Mouse (Mus musculus): ENCODE measurements around the gene Bcl11a.
A peak's percentile ranks its signal among the peaks of the same experiment; 100 is the strongest.

The Bcl11a gene

DNA sequence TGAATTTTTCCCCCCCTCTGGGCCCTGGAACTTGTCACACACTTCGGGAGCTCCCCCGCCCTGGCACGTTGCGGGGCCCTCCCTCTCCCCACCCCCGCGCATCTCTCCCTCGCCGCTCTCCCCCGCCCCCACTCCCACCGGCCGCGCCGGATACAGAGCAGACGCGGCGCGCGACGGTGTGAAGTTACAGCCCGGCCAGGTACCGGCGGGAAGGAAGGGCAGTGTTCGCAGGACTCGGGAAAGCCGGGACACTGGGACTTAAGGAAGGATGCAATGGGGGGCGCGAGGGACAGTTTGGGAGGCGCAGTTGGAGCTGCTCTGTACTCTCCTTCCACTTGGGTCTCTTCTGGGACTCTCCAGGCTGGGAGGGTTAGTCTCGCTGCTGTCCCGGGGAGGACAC is 2.7 kb downstream of the Bcl11a start:
- peak; percentile 67 for DNase-seq

DNA sequence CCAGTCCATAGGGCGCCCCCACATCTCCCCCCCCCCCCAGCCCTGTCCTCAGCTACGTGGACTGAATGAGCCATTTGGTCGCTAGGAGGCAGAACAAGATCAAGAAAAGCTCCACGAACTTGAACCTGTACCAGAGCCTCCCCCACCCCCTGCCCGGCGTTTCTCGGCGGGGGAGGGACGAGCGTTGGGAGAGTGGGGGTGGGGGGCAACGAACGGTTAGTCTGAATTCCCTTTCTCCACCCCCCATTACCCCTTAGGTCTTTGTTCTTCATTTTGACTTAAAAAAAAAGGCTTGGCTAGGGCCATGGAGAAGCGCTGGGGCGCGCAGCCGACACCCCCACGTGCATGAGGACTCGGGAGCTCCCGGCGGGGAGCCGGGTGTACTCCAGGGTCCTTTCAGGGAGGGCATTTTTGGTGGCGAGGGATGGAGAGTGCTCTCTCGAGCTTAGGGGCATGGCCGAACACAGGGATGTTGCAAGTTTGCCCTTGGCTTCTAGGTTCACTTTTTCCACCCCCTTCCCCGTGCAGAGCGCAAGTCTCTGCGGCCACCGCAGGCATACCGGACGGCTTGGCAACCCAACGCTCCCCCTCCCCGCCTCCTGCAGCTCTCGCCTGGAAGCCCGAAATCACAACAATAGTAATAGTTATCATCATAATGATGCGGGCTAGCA is 3.3 kb downstream of the Bcl11a start:
- DNase-seq: peak; percentile 56

DNA sequence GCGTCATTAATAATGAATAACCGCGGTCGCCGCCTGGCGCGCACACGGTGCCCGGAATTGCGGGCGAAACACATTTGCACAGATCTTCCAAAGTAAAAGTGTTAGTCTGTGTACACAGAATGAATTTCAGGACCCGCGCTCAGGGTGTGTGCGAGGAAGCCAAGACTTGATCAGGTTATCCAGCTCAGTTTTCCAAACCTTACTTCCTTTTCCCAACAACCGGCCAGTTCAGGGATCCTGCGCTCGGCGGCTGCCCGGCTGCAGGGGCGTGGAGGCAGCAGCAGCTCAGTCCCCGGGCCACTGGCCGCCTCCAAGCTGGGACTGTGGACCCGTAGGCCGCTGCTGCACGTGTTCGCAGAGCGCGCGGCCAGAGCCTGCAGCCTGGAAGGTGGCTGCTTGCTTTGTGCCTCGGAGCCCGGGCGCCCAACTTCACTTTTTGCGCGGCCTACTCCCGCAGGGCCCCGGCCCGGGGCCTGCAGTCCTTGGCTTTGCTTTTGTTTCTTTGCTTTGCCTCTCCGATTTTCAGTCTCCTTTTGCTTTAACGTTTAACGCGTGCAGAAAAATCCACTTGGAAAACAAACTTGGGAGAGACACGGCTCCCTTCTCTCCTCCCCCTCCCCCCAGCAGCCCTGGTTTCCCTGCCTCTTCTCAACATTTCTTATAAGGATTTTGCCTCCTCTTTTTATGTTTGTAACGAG is 4.0 kb downstream of the Bcl11a start:
- peak; percentile 16 for DNase-seq

DNA sequence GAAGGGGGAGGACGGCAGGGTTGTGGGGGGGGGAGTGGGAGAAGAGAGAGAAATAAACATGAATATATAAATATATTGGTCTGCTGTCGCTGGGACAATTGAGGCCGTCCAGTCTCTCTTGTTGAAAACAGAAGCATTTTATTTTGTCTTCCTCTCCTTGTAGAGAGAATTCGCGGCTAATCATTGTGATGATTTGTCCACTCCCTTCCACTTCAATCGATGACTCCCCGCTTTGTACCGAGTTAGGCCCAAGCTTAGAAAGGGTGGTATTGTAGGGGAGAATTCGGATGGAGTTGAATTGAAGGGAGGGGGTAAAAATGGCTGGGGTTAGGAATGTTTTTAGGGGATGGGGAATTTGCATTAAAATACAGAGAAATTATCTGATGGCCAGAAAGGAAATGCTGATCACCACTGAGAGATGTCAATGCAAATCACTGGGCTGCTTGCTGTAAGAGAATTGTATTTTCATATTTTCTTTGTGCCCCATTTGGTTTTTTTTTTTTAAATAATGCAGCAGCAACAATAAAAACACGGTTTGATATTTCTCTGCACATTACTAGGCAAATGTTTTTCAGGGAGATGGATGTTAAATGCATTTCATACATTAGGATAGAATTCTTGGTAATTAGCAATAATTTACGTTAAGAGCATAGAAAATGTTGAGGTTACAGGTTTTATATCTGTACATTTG is 4.7 kb downstream of the Bcl11a start:
- no peak for DNase-seq

DNA sequence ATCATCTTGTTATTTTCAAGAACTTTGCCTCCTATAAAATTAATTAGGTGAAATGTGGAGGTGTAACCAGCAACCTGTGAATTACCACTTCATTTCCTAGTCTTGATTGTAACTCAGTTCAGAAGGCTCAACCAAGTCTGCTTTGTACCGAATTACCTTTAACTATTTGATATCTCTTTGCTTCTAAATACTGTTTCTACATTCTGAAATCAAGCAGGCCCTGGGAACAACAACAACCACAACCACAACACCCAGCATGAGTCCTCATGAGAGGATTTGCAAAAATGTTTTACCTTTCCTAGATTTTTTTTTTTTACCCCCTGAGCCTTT is 5.2 kb downstream of the Bcl11a start:
- DNase-seq: no peak

DNA sequence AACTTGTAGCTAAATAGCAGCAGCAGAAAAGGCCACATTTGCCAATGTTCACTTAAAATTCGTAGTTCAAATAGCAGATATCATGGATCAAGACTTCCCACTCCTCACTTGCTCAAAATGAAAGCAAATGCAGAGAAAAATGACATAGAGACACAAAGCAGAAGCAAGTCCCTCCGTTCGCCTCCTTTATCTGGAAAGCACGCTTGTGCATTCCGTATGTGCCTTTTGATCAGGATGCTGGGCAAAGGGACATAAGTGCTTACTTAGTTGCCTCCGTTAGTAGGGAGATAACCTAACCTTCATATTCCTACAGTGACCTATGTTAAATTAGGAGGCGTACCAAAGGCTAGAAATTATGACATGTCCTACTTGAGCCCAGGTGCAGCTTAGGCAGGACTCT is 5.6 kb downstream of the Bcl11a start:
- no peak for DNase-seq

DNA sequence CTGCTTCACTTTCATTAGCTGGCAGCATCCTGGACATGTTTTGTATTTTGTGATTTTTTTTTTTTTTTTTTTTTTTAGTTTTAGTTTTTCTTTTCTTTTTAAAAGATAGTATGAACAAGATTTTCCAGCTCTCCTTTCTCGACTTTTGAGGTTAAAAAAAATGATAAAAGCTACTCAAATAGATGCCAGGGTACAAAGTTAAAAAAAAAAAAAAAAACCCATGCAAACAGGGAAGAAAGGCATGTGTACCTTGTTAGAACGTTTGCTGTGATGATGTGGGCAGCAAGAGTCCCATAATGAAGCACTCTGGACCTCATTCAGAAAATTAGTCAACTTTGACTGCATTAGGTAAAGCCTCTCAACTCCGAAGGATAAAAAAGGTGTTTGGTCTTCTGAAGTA is 6.2 kb downstream of the Bcl11a start:
- DNase-seq: no peak

DNA sequence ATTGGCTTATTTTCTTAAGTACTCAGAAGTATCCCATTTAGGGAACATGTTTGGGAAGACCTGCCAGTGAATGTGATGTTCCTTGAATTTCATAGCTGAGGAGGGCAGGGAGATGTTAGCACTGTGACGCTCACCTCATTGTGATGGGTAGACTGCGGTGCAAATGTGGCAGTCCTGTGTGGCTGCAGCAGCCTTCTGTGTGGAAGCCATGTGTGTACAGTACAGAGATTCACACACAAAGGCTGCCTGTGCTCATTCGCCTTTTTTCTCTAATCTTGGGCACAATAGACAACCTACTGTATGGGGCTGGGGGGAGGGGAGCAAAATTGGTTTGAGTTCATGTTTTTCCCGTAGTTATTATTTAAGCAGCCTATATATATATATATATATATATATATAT is 6.7 kb downstream of the Bcl11a start:
- no peak for DNase-seq

DNA sequence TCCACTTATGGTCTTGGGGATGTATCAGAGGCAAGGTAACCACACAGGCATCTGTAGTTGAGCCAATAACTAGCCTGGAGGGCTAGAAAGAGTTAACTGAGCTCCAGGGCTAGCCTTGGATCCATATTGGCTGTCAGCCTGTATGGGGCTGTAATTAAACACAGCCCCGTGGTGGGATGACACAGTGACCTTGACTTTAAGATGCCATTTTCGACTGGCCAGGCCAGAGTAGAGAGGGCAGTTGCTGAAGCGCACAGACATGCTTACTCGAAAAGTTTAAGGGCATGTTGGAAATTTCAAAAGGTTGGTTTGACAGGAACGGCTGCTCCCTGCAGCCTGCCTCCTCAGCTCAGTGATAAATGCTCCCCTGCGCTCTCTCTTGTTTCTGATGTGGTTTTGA is 8.1 kb downstream of the Bcl11a start:
- no peak for DNase-seq

DNA sequence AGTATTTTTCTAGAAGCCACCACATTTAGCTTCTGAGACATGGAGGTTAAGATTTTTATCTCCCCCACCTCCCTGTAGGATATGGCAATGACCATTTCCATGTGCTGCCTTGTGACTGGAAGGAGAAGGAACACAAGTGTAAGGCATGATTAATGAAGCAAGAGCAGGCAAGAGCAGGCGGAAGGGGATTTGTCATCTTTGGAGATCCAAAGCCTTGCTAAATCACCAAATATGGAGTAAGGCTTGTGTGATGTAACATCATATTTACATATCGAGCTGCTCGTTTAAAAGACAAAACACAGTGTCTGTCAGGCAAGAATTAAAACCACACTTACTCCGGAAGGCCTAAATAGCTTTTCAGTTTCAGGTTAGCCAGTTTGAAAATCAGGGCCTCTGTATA is 9.2 kb downstream of the Bcl11a start:
- DNase-seq: no peak

DNA sequence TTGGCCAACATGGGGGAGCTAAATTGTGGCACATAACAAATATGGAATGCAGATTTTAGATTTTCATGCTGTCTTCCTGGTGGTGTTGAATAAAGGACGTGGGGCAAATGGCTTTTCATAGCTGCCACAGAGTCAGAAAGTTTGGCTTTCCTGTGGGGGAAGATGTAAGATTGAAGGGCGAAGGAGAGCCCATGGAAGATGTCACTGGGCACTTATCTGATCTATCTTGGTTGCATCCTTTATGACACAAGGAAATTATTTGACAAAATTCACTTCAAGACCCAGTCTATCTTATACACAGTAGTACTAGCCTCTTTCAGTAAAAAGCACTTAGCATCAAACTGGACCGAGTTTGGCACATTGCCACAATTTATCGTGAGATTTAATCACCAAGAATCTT is 12.6 kb downstream of the Bcl11a start:
- DNase-seq: no peak

DNA sequence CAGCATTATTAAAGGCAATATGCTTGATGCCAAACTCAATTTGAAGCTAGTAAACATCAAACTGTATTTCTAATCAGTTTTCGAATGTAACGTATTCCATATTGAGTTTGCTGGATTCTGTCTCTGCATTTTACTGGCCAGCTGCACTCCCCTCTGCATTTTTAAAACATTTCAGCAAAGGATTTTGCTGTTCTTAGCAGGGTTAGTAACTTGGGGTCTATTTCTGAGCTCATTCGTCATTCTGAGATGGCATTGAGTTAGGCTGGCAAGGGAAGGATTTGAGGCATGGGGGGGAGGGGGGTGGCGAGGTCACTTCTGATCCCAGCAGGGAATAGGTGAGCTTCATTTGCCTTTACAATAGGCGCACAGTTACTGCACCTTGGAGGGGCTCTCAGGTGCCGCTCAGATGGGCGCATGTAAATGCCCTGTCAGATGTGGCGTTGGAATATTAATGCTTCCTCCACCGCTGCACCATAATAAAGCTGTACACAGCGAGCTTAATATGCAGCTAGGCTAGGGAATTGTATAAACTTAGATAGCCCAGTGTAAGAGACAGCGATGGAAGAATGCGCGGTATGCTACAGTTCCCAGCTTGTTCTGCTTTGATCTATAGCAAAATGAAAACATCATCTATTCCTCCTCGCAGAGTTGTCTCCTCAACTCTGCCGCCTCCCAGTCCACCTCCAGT is 13.7 kb downstream of the Bcl11a start:
- DNase-seq: no peak

DNA sequence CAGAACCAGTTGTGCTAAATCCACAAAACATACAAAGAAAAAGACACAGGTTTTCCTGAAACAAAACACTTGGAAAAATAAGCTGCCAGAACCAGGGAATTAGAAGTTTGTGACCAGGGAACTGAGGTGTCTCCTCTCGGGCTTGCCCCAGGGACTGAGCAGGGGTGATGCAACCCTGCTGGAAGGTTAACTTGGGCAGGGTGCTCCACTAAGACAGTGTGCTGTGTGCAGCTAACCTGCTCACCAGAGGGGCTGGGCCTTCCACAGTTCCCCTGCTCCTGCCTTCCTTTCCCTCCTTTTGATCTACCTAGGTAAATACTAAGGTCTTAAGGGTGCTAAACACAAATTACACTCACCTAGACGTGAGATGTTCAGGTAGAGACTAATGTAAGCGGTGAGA is 14.8 kb downstream of the Bcl11a start:
- DNase-seq: no peak

DNA sequence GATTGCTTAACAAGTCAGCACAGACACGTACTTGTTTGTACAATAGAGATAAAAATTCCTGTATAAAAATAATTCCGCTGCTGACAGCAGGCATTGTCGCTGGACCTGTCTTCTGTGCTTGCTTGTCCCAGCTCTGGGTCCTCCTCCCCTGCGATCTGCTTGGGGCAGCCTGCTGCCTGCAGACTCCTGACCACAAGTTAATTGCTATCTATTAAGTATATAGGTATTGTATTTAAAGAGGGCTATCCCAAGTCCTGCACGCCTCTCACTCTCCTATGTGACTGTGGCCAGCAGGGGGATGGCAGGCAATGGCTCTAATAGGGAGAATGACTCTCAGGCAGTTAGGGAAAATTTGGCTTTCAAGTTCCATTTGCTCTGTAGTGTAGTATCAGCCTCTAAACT is 16.2 kb downstream of the Bcl11a start:
- no peak for DNase-seq

DNA sequence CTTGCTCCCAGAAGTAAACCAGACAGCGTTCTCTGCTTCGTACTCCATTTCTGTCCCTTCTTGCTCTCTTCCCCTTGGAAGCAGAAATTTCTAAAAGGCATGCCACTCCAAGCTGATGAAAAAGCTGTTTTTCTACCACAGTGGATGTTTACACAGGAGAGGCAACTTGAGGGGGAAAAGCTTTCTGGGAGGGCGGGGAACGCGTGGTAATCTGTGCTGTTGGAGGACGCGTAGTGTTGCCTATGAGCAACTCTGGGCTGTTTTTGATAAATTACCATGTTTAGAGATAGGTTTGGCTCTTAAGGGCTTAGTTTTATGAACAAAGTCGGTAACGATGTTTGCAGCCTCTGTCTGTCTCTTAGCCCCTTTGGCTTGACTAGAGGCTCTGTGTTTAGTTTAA is 17.4 kb downstream of the Bcl11a start:
- no peak for DNase-seq

DNA sequence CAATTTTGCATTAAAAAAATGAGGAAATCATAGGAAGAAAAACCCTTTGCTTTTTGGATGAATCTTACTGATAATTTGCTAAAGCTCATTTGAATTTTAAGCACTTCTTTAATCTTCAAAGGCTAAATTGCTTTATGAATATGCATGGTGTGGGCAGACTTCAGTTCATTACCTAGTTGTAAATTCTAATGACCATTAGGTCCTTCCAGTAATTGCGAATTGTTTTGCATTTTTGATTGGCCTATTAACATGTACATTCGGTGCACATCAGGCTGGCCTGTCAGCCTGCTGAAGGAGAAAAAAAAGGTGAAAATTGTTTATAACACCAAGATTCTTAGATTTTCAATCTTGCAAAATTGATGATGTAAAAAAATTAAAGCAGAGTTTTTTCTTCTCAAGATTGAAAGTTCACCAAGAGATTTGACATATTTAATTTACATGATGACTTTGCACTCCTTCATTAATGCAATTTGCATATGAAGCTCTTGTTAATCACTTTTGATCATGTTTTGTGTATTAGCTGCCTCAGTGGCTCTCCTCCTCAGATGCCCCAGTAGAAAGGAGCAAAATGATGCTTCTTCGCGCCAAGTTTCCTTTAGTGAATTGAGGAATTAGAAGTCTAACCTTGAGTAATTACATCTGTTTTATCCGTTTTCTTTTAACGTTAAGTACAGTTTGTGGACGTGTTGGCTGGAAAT is 17.9 kb downstream of the Bcl11a start:
- no peak for DNase-seq

DNA sequence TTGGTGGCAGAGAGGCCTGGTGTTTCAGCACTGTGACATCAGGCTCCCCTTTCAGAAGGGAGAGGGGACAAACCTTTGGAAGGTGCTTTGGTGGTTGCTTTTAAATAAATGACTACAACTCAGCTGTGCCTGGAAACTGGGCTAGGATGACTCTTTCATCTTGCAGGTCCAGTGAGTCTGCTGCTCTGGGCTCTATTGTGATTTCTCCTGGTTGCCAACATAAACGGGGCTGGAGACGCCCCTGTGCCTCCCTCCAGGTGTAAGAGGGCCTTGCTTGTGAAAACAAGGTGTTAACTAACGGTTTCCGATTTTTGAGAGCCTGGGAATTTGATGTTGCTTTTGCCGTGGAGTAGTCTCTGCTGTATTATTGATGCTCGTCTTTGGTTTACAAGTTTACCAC is 18.6 kb downstream of the Bcl11a start:
- DNase-seq: no peak

DNA sequence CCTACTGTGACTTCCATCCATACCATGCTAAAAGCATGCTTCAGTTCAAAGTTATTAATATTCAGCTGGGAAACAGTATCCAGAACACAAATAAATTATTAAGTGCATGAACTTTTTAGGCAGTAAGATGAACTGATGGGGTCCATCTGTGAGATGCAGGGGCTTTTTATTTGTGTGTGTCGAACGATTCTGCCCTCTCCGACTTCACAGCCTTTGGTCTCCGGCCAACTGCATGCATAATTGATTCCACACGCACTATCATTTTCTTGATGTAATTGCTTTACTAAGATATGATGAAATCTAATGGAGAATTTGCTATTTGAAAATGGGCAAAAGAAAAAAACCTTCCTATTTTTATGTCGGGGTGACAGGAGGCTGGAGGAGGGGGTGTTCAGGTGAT is 19.2 kb downstream of the Bcl11a start:
- no peak for DNase-seq

DNA sequence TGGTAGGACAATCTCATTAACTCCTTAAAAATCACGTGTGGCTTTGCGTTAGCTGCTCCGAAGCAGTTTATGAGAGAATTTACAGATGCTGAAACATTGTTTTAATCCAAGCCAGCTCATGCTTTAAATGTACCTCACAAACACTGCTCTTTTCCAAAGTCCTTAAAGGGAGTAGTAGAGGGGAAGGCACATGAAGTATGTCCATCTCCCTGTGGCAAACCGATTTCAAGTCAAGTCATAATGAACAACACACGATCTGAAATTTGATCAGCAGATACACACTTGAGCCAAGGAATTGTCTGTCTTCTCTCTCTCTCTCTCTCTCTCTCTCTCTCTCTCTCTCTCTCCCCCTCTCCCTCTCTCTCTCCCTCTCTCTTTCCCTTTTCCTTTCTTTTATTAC is 20.2 kb downstream of the Bcl11a start:
- DNase-seq: no peak

DNA sequence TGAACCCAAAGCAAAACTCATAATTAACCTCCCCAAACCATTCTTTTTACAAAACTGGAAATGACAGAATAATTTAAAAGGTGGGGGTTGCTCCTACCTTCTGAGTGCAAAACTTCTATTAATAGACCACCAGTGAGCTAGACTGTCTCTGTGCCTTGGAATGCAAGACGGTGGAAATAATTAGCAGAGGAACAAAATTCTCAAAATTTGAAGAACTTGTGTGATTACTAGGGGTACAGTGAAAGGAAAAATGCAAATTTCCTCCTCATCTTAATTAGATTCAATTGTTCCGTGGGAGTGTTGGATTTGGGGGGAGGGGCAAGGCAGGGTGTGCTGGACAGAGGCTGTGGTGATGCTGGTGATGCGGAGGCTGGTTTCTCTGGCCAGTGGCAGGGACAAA is 20.8 kb downstream of the Bcl11a start:
- DNase-seq: no peak

DNA sequence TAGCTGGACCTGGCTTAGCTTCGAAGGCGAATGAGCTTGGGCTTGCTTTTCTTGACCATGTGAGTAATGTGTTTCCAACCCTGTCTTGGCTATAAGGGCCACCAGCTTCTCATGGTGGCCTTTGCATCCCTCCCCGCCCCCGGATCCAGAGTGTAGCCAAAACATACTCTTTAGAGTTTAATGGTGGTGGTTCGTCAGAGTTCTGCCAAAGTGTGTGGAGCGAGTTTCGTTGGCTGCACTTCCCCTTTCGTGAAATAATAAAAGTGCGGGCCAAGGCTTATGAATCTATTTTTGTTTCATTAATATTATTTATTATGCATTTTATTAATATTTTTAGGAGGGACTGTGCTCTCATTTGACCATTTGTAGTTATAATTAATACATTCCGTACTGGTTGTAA is 21.4 kb downstream of the Bcl11a start:
- DNase-seq: no peak

DNA sequence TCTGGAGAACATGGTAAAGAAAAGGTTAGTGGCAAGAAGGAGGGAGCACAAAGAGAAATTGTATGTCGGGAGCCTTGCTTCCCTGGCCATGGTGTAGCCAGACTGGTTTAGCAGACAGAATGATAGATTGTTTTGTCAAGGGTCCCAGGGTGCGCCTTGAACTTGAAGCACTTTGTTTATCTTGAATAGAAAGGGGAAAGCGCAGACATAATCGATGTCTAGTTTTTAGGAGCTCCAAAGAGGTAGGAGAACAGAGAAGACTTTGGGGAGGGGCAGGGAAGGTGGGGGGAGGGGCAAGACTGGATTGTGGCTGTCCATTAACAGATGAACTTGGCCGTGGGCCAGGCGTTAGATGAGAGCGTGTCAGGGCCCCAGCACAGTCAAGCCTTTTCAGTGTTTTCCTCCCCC is 22.0 kb downstream of the Bcl11a start:
- no peak for DNase-seq

DNA sequence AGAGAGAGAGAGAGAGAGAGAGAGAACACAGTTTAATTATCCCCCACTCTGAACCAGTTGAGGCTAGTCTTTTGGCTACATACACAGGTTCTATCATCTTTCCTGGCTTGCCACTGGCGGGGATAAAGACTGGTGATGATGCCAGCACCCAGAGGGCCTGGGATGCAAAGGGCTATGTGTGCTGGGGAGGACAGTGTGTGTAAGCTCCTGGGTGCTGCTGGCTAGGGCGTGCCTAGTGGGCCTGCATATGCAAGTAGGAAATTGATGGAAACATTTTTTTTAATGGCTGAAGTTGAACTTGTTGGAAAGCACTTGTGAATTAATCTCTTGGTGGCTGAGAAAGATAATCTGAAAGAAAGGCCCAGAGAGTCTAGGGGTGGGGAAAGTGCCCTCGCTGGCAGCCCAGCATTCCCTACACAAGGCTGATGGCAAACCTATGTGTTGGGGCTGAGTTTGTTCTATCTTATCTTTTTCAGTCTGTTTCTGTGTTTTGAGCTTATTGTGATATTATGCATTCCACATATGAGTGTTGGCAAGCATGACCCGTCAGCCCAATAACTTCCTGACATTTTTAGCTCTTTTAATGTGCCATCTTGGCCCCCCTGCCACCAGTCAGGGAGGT is 22.7 kb downstream of the Bcl11a start:
- DNase-seq: no peak

Data from thymus, postnatal 14 days (tissue).